Mouse (Mus musculus): Measurements from ENCODE around the gene Vmn2r109. TPM values are rescaled to one million over a fixed set of nuclear protein-coding genes. Genes with fewer than 3 reads are reported as not detected.
"Not testable (repeated sequence)": the region's sequence is repeated elsewhere in the genome, so short reads cannot be mapped to it uniquely, and the experiment has no call there.

Vmn2r109 gene
- not detected for total RNA-seq (2021)
- long read RNA-seq, experiment 1 = 0 reads
- long read RNA-seq, experiment 2 = 0 reads

DNA sequence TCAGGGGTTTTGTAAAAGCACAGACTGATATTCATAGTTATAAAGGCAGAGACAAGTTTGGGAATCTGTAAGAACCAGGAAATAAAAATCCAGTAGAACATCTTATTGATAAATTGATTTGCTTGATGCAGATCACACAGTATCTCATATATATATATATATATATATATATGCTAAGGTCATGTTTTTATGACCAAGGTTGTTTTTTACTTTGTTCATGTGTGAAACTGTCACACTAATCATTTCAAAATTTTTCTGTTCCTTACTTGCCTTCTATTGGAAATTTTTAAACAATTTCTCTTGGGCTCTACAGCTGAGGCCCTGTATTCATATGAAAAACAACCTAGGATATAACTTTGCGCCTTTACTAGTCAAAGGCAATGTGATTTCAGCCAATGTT lies at the start of gene Vmn2r109:
Gene Vmn2r109 (minus strand): TSS at position 101 of the 400 bp plus-strand sequence.
- intact Hi-C loops (cut with DNase I; ENCODE audit: low total_unique reads) = no loop called here
- DNase-seq = no peak

DNA sequence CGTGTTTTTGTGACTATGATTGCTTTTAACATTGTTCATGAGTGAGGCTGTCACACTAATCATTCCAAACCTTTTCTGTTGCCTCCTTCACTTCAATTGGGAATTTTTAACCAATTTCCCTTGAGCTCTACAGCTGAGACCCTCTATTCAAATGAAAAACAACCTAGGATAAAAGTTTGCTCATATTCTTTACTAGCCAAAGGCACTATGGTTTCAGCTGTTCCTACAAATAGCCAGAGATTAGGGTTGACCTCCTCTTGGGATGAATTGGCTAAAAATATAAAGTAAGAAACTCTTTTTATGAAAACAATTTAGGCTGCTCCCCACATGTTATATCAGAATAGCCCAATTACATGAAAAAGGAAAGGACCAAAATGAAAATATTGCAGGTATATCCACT lies 31.8 kb upstream of the Vmn2r109 start, which contains the start of gene Vmn2r110:
Gene Vmn2r110 (minus strand): TSS at position 101 of the 400 bp plus-strand sequence.
- intact Hi-C loops (cut with DNase I; ENCODE audit: low total_unique reads) = no loop called here

GRCm38 (mm10) chr17:20508247-20508646 lies 56.3 kb downstream of the Vmn2r109 start:
- DNase-seq; intact Hi-C loops (cut with DNase I; ENCODE audit: low total_unique reads): not testable (repeated sequence)

More for the DNA sequence above, 31.8 kb upstream of the Vmn2r109 start, which contains the start of gene Vmn2r110:
- DNase-seq = no peak

GRCm38 (mm10) chr17:20497858-20498257 lies 66.7 kb downstream of the Vmn2r109 start, which contains the start of gene Vmn1r225:
Vmn1r225 (plus strand) TSS chr17:20498158.
- no peak for DNase-seq
- intact Hi-C loops (cut with DNase I; ENCODE audit: low total_unique reads) = no loop called here

Other genes starting within 250 kb of the Vmn2r109 start
- gene Vmn2r107, start 219.5 kb downstream of the Vmn2r109 start, total RNA-seq (2021) = not detected
- gene Vmn1r224, start 150.6 kb downstream of the Vmn2r109 start, total RNA-seq (2021) = not detected
- not detected for gene Vmn2r108, start 83.4 kb downstream of the Vmn2r109 start, total RNA-seq (2021)
- not detected for gene Vmn1r225, start 66.6 kb downstream of the Vmn2r109 start, total RNA-seq (2021)
- not detected for gene Vmn2r110, start 31.7 kb upstream of the Vmn2r109 start, total RNA-seq (2021)
- not detected for gene Fpr-rs3, start 60.1 kb upstream of the Vmn2r109 start, total RNA-seq (2021)
- not detected for gene Vmn1r226, start 118.1 kb upstream of the Vmn2r109 start, total RNA-seq (2021)
- not detected for gene Vmn1r227, start 165.1 kb upstream of the Vmn2r109 start, total RNA-seq (2021)
- gene Vmn1r228, start 221.4 kb upstream of the Vmn2r109 start, total RNA-seq (2021) = not detected
- gene Vmn1r229, start 246.8 kb upstream of the Vmn2r109 start, total RNA-seq (2021) = not detected